Mouse (Mus musculus): ENCODE measurements around the gene Olfr695. TPM values are rescaled to one million over a fixed set of nuclear protein-coding genes. Genes with fewer than 3 reads are reported as not detected.
"Not testable (repeated sequence)": the region's sequence is repeated elsewhere in the genome, so short reads cannot be mapped to it uniquely, and the experiment has no call there.

Olfr695 gene
- polyA plus RNA-seq, 1 experiment from 2014 or later, result not detected

- H3K4me1 ChIP-seq (replicated peaks; ENCODE audit: control insufficient read depth, insufficient read depth, low read length), result no peaks in the 10 kb centered on the region
- DNase-seq (ENCODE audit: low spot score) (no peak), ATAC-seq (ENCODE audit: low FRiP score) (no peak)
- H3K27ac ChIP-seq (ENCODE audit: low read depth, low read length), result no peak overlapping the region
- 88% methylated on average over 6 of the region's 6 CpGs for WGBS
- H3K9me3 ChIP-seq (ENCODE audit: control insufficient read depth, low read length), result no peaks in the 10 kb centered on the region
- H3K9ac ChIP-seq (ENCODE audit: low read depth, low read length), result no peak overlapping the region
- H3K27me3 ChIP-seq (ENCODE audit: control insufficient read depth, insufficient read depth, low read length), result no peaks in the 10 kb centered on the region
- H3K4me3 ChIP-seq (ENCODE audit: low read depth, low read length), result no peak overlapping the region
- H3K36me3 ChIP-seq (ENCODE audit: control insufficient read depth, insufficient read depth, low read length), result no peaks in the 10 kb centered on the region
- no peak overlapping the region for H3K4me2 ChIP-seq (replicated peaks; ENCODE audit: low read depth, low read length)
Observed at GRCm38 (mm10) chr7:106711463-106711862, 4.7 kb downstream of the Olfr695 start.

GRCm38 (mm10) chr7:106707705-106708104, 8.5 kb downstream of the Olfr695 start:
- not testable (repeated sequence) for H3K27me3 ChIP-seq (ENCODE audit: control insufficient read depth, insufficient read depth, low read length); H3K9me3 ChIP-seq (ENCODE audit: control insufficient read depth, low read length); H3K4me2 ChIP-seq (replicated peaks; ENCODE audit: low read depth, low read length); H3K4me3 ChIP-seq (ENCODE audit: low read depth, low read length); ATAC-seq (ENCODE audit: low FRiP score); H3K36me3 ChIP-seq (ENCODE audit: control insufficient read depth, insufficient read depth, low read length); DNase-seq (ENCODE audit: low spot score); H3K9ac ChIP-seq (ENCODE audit: low read depth, low read length); H3K4me1 ChIP-seq (replicated peaks; ENCODE audit: control insufficient read depth, insufficient read depth, low read length); H3K27ac ChIP-seq (ENCODE audit: low read depth, low read length)
- 89% methylated on average over 10 of the region's 10 CpGs for WGBS

GRCm38 (mm10) chr7:106696891-106697290, 19.3 kb downstream of the Olfr695 start:
- Histone ChIP-seq H3K27me3 (ENCODE audit: control insufficient read depth, insufficient read depth, low read length) (no peaks in the 10 kb centered on the region), H3K4me2 (replicated peaks; ENCODE audit: low read depth, low read length) (no peak overlapping the region), H3K27ac (ENCODE audit: low read depth, low read length) (no peak overlapping the region), H3K9me3 (ENCODE audit: control insufficient read depth, low read length) (no peaks in the 10 kb centered on the region), H3K4me1 (replicated peaks; ENCODE audit: control insufficient read depth, insufficient read depth, low read length) (no peaks in the 10 kb centered on the region), H3K9ac (ENCODE audit: low read depth, low read length) (no peak overlapping the region), H3K4me3 (ENCODE audit: low read depth, low read length) (no peak overlapping the region), H3K36me3 (ENCODE audit: control insufficient read depth, insufficient read depth, low read length) (no peaks in the 10 kb centered on the region)
- ATAC-seq (ENCODE audit: low FRiP score) (no peak), DNase-seq (ENCODE audit: low spot score) (no peak)
- 85% methylated on average over 1 of the region's 1 CpGs for WGBS

DNA sequence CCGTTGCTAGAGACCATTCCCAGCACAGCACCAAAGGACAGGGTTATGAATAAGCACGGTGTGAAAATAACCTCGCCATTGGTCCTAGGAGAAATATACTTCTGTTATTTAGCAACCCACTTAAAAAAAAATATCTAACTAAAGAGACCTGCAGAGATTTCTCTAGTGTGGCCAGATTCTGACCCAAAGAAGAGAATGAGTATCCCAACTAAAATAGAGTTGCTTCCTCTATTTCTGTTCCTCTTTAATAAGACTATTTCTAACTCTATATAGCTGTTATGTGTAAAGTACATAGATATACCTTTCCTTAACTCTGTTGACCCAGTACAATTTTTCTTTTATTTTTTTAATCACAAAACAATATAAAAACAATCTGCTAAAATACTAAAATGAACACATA, 23.2 kb downstream of the Olfr695 start:
- Histone ChIP-seq H3K4me2 (replicated peaks; ENCODE audit: low read depth, low read length) (no peak overlapping the region), H3K9me3 (ENCODE audit: control insufficient read depth, low read length) (no peaks in the 10 kb centered on the region), H3K27ac (ENCODE audit: low read depth, low read length) (no peak overlapping the region), H3K36me3 (ENCODE audit: control insufficient read depth, insufficient read depth, low read length) (no peaks in the 10 kb centered on the region), H3K9ac (ENCODE audit: low read depth, low read length) (no peak overlapping the region), H3K4me1 (replicated peaks; ENCODE audit: control insufficient read depth, insufficient read depth, low read length) (no peaks in the 10 kb centered on the region), H3K27me3 (ENCODE audit: control insufficient read depth, insufficient read depth, low read length) (no peaks in the 10 kb centered on the region), H3K4me3 (ENCODE audit: low read depth, low read length) (no peak overlapping the region)
- DNase-seq (ENCODE audit: low spot score), result no peak
- no peak for ATAC-seq (ENCODE audit: low FRiP score)
- 92% methylated on average over 3 of the region's 3 CpGs for WGBS

GRCm38 (mm10) chr7:106691714-106692113, 24.5 kb downstream of the Olfr695 start, which contains the start of gene Olfr694:
TSS of gene Olfr694 (minus strand) at chr7:106691814.
- no peaks in the 10 kb centered on the region for H3K27me3 ChIP-seq (ENCODE audit: control insufficient read depth, insufficient read depth, low read length)
- no peak within 1 kb of the TSS for H3K27ac ChIP-seq (ENCODE audit: low read depth, low read length)
- DNase-seq (ENCODE audit: low spot score), result no peak
- no peaks in the 10 kb centered on the region for H3K4me1 ChIP-seq (replicated peaks; ENCODE audit: control insufficient read depth, insufficient read depth, low read length)
- H3K9me3 ChIP-seq (ENCODE audit: control insufficient read depth, low read length), result no peaks in the 10 kb centered on the region
- no peak within 1 kb of the TSS for H3K4me2 ChIP-seq (replicated peaks; ENCODE audit: low read depth, low read length)
- no peak for ATAC-seq (ENCODE audit: low FRiP score)
- H3K36me3 ChIP-seq (ENCODE audit: control insufficient read depth, insufficient read depth, low read length), result no peaks in the 10 kb centered on the region
- 86% methylated on average over 1 of the region's 1 CpGs for WGBS
- no peak within 1 kb of the TSS for H3K4me3 ChIP-seq (ENCODE audit: low read depth, low read length)
- H3K9ac ChIP-seq (ENCODE audit: low read depth, low read length), result no peak within 1 kb of the TSS

GRCm38 (mm10) chr7:106685382-106685781, 30.8 kb downstream of the Olfr695 start:
- Histone ChIP-seq H3K9me3 (ENCODE audit: control insufficient read depth, low read length) (no peaks in the 10 kb centered on the region), H3K4me2 (replicated peaks; ENCODE audit: low read depth, low read length) (no peak overlapping the region), H3K4me3 (ENCODE audit: low read depth, low read length) (no peak overlapping the region), H3K36me3 (ENCODE audit: control insufficient read depth, insufficient read depth, low read length) (no peaks in the 10 kb centered on the region), H3K27ac (ENCODE audit: low read depth, low read length) (no peak overlapping the region), H3K27me3 (ENCODE audit: control insufficient read depth, insufficient read depth, low read length) (no peaks in the 10 kb centered on the region), H3K4me1 (replicated peaks; ENCODE audit: control insufficient read depth, insufficient read depth, low read length) (no peaks in the 10 kb centered on the region), H3K9ac (ENCODE audit: low read depth, low read length) (no peak overlapping the region)
- WGBS, result 86% methylated on average over 2 of the region's 2 CpGs
- ATAC-seq (ENCODE audit: low FRiP score) (no peak), DNase-seq (ENCODE audit: low spot score) (no peak)

DNA sequence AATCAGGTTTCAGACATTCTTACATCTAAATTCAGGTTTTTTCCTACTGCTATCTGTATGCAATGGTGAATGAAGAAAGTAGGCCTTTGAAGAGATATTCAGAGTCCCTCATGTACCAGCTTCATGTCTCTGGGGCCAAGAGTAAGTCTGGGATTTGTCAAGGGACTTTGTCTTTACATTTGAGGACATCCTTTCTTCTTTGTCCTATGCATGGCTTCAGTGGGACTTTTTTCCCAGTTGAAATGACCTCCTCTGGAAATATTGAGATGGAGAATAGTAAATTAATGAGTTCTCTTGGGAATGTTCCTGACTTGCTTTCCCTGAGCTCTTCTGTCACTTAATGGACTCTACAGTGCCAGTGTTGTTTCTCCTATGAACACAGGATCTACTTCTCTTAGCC, 35.7 kb downstream of the Olfr695 start, which contains the start of gene Olfr693:
Olfr693 (minus strand) TSS at position 101 of the 400 bp plus-strand sequence.
- DNase-seq (ENCODE audit: low spot score) (no peak), ATAC-seq (ENCODE audit: low FRiP score) (no peak)
- Histone ChIP-seq H3K9me3 (ENCODE audit: control insufficient read depth, low read length) (no peaks in the 10 kb centered on the region), H3K27ac (ENCODE audit: low read depth, low read length) (no peak within 1 kb of the TSS), H3K4me3 (ENCODE audit: low read depth, low read length) (no peak within 1 kb of the TSS), H3K9ac (ENCODE audit: low read depth, low read length) (no peak within 1 kb of the TSS), H3K36me3 (ENCODE audit: control insufficient read depth, insufficient read depth, low read length) (no peaks in the 10 kb centered on the region), H3K4me1 (replicated peaks; ENCODE audit: control insufficient read depth, insufficient read depth, low read length) (no peaks in the 10 kb centered on the region), H3K4me2 (replicated peaks; ENCODE audit: low read depth, low read length) (no peak within 1 kb of the TSS), H3K27me3 (ENCODE audit: control insufficient read depth, insufficient read depth, low read length) (no peaks in the 10 kb centered on the region)

Other genes starting within 250 kb of the Olfr695 start
- not detected in 2 replicates for gene Olfr693, start 35.8 kb downstream of the Olfr695 start, polyA plus RNA-seq (2014; fragmentation: Nextera tagmentation; extraction: Ambion mirVana)
- not detected in 2 replicates for gene Olfr694, start 24.6 kb downstream of the Olfr695 start, polyA plus RNA-seq (2014; fragmentation: Nextera tagmentation; extraction: Ambion mirVana)
- gene Olfr697, start 26.0 kb upstream of the Olfr695 start, polyA plus RNA-seq (2014; fragmentation: Nextera tagmentation; extraction: Ambion mirVana), result not detected in 2 replicates
- not detected in 2 replicates for gene Olfr698, start 39.0 kb upstream of the Olfr695 start, polyA plus RNA-seq (2014; fragmentation: Nextera tagmentation; extraction: Ambion mirVana)
- gene Olfr699, start 76.8 kb upstream of the Olfr695 start, polyA plus RNA-seq (2014; fragmentation: Nextera tagmentation; extraction: Ambion mirVana), result not detected in 2 replicates
- not detected in 2 replicates for gene Olfr700, start 92.4 kb upstream of the Olfr695 start, polyA plus RNA-seq (2014; fragmentation: Nextera tagmentation; extraction: Ambion mirVana)
- not detected in 2 replicates for gene Olfr701, start 97.7 kb upstream of the Olfr695 start, polyA plus RNA-seq (2014; fragmentation: Nextera tagmentation; extraction: Ambion mirVana)
- not detected in 2 replicates for gene Olfr702, start 117.5 kb upstream of the Olfr695 start, polyA plus RNA-seq (2014; fragmentation: Nextera tagmentation; extraction: Ambion mirVana)
- gene Olfr703, start 127.0 kb upstream of the Olfr695 start, polyA plus RNA-seq (2014; fragmentation: Nextera tagmentation; extraction: Ambion mirVana), result not detected in 2 replicates
- not detected in 2 replicates for gene Olfr704, start 146.8 kb upstream of the Olfr695 start, polyA plus RNA-seq (2014; fragmentation: Nextera tagmentation; extraction: Ambion mirVana)
- gene Olfr705, start 160.5 kb upstream of the Olfr695 start, polyA plus RNA-seq (2014; fragmentation: Nextera tagmentation; extraction: Ambion mirVana), result not detected in 2 replicates
- not detected in 2 replicates for gene Olfr706, start 171.8 kb upstream of the Olfr695 start, polyA plus RNA-seq (2014; fragmentation: Nextera tagmentation; extraction: Ambion mirVana)
- not detected in 2 replicates for gene Olfr707, start 184.8 kb upstream of the Olfr695 start, polyA plus RNA-seq (2014; fragmentation: Nextera tagmentation; extraction: Ambion mirVana)
- gene Olfr1532-ps1, start 191.6 kb upstream of the Olfr695 start, polyA plus RNA-seq (2014; fragmentation: Nextera tagmentation; extraction: Ambion mirVana), result not detected in 2 replicates
- gene Olfr709-ps1, start 215.8 kb upstream of the Olfr695 start, polyA plus RNA-seq (2014; fragmentation: Nextera tagmentation; extraction: Ambion mirVana), result not detected in 2 replicates
- not detected in 2 replicates for gene Olfr710, start 231.9 kb upstream of the Olfr695 start, polyA plus RNA-seq (2014; fragmentation: Nextera tagmentation; extraction: Ambion mirVana)
- gene Olfr6, start 247.5 kb upstream of the Olfr695 start, polyA plus RNA-seq (2014; fragmentation: Nextera tagmentation; extraction: Ambion mirVana), result not detected in 2 replicates

Data from hindbrain, embryonic 11.5 days (tissue).